Mouse (Mus musculus) lung, postnatal 0 days (tissue): Measurements from ENCODE around the gene Myo18b. TPM values are rescaled to one million over a fixed set of nuclear protein-coding genes. Genes with fewer than 3 reads are reported as not detected.

Experiments
- ATAC-seq: fragments of 200-750 bp; cut with Nextera tagmentation; 2 replicates; pipeline ENCODE4 v1.8.0; 2017; ENCODE audit warnings: moderate library complexity
- DNase-seq: peaks from one replicate; pipeline ENCODE4 v3.0.0-alpha.2; 2016; ENCODE audit warnings: low spot score
- H3K27ac ChIP-seq: fragments of 300-500 bp; sonication (generic); 2 replicates; pipeline ENCODE4 v1.5.1; 2014; ENCODE audit warnings: antibody characterized with exemption, mild to moderate bottlenecking, low read length, mixed read lengths
- H3K27me3 ChIP-seq: fragments of 300-500 bp; sonication (generic); replicated peaks from 2 replicates; pipeline ENCODE4 v1.6.1; 2014; ENCODE audit warnings: low read length, mixed read lengths; ENCODE audit not compliant: insufficient read depth
- H3K36me3 ChIP-seq: fragments of 300-500 bp; sonication (generic); 2 replicates; pipeline ENCODE4 v1.6.1; 2014; ENCODE audit warnings: low read length, mixed read lengths; ENCODE audit not compliant: insufficient read depth
- H3K4me1 ChIP-seq: fragments of 300-500 bp; sonication (generic); 2 replicates; pipeline ENCODE4 v1.6.1; 2014; ENCODE audit warnings: antibody characterized with exemption, low read depth, low read length, mixed read lengths; ENCODE audit not compliant: insufficient read depth
- H3K4me2 ChIP-seq: fragments of 300-500 bp; sonication (generic); replicated peaks from 2 replicates; pipeline ENCODE4 v1.6.1; 2014; ENCODE audit warnings: low read depth, mild to moderate bottlenecking, low read length, moderate library complexity, mixed read lengths
- H3K4me3 ChIP-seq: fragments of 300-500 bp; sonication (generic); 2 replicates; pipeline ENCODE4 v1.5.1; 2014; ENCODE audit warnings: low read depth, low read length
- H3K9ac ChIP-seq: fragments of 300-500 bp; sonication (generic); replicated peaks from 2 replicates; pipeline ENCODE4 v1.6.1; 2014; ENCODE audit warnings: low read depth, mild to moderate bottlenecking
- H3K9me3 ChIP-seq: fragments of 300-500 bp; sonication (generic); 2 replicates; pipeline ENCODE4 v1.6.1; 2016; ENCODE audit warnings: low read length, mixed read lengths
- CTCF ChIP-seq: IDR thresholded peaks from 2 replicates; pipeline ENCODE4 v1.5.1; 2016; ENCODE audit warnings: antibody characterized with exemption, mild to moderate bottlenecking
- EP300 ChIP-seq: IDR thresholded peaks from 2 replicates; pipeline ENCODE4 v1.6.1; 2016; ENCODE audit warnings: antibody characterized with exemption, mild to moderate bottlenecking, control low read depth
- WGBS: fragments of 180-500 bp; shearing (Covaris S2); extraction: QIAGEN DNeasy Blood & Tissue Kit; methylation state at CpG from one replicate; pipeline ENCODE4 v1.1.7; 2014; 5-methylcytosine and 5-hydroxymethylcytosine counted together
- polyA plus RNA-seq: library from polyadenylated mRNA; unstranded; fragments of >200 nt; fragmentation: Nextera tagmentation; extraction: Ambion mirVana; gene quantifications from 2 replicates; pipeline ENCODE4 v1.2.1, GENCODE M21; 2015

Gene Myo18b
- polyA plus RNA-seq, 1 experiment from 2014 or later = 0.13 TPM

GRCm38 (mm10) chr5:112864719-112865367, 31.3 kb downstream of the Myo18b start:
- DNase-seq (no peak), ATAC-seq (no peak)
- H3K4me1 ChIP-seq = no peaks in the 10 kb centered on the region
- no peaks in the 10 kb centered on the region for H3K9me3 ChIP-seq
- WGBS = 42% methylated on average over 4 of the region's 4 CpGs
- no peak overlapping the region for H3K4me3 ChIP-seq
- H3K4me2 ChIP-seq = no peak overlapping the region
- no peaks in the 10 kb centered on the region for H3K36me3 ChIP-seq
- no peaks in the 10 kb centered on the region for H3K27me3 ChIP-seq
- no peak overlapping the region for H3K27ac ChIP-seq
- TF ChIP-seq CTCF (peak; percentile 76), EP300 (no peak)
- H3K9ac ChIP-seq = no peak overlapping the region

DNA sequence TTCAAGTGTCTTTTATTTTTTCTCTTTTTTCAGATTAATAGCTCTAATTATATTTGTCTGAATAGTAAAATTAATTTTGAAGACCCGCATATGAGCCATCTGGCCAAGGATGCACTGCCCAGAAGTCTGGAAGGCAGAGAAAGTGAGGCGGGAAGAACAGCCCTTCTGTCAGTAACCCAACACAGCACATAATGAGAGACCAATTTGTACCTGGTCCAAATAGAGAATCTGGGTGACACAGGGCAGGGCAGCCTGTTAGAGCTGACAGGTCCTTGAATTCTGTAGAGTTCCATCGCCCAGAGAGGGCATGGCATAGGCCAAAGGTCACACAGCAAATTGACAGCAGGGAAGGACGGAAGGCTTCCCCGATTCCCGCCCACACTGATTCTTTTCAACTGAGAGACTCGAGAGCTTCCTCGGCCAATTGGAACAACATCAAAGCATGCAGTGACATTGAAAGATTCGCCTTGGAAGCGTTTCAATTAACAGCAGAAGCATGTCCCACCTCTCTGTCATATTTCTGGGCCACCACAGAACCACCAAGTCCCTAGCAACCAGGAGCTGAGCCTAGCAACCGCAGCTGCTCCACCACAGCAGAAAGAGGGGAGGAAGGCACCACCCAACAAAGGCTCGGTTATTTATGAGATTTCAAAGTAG, 36.7 kb downstream of the Myo18b start:
- Histone ChIP-seq H3K9ac (no peak overlapping the region), H3K9me3 (no peaks in the 10 kb centered on the region), H3K4me3 (no peak overlapping the region), H3K4me2 (no peak overlapping the region), H3K27me3 (no peaks in the 10 kb centered on the region), H3K4me1 (no peaks in the 10 kb centered on the region), H3K36me3 (no peaks in the 10 kb centered on the region), H3K27ac (no peak overlapping the region)
- peak; percentile 14; the same call in 1 of the 2 replicates for ATAC-seq
- WGBS = 29% methylated on average over 12 of the region's 12 CpGs
- DNase-seq = no peak
- TF ChIP-seq CTCF = no peak
- TF ChIP-seq EP300 = no peak

DNA sequence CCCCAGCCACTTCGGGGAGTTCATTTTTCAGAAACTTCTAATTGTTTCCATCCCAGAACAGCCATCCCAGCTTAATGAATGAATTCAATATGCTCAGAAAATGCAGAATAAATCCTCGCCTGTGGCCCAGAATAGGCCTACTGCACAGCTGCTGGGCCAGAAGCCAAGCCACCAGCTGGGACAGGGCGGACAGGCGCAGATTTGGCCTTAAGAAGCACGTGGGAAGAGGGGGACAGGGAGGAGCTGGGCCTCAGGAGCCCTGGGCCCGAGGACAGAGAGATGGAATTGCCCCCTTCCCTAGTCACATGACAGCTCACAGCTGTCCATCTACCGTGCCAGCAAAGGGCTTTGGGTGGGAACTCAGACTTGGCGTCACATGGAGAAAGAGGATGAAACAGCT, 43.0 kb downstream of the Myo18b start:
- H3K9me3 ChIP-seq = no peaks in the 10 kb centered on the region
- no peak overlapping the region for H3K9ac ChIP-seq
- DNase-seq = peak; percentile 83
- 36% methylated on average over 8 of the region's 8 CpGs for WGBS
- TF ChIP-seq EP300 (no peak), CTCF (no peak)
- ATAC-seq = peak; percentile 89
- H3K36me3 ChIP-seq = no peaks in the 10 kb centered on the region
- H3K4me3 ChIP-seq = no peak overlapping the region
- H3K27ac ChIP-seq = no peak overlapping the region
- H3K4me2 ChIP-seq = no peak overlapping the region
- no peaks in the 10 kb centered on the region for H3K27me3 ChIP-seq
- no peaks in the 10 kb centered on the region for H3K4me1 ChIP-seq

GRCm38 (mm10) chr5:112851389-112851788, 44.8 kb downstream of the Myo18b start:
- no peak overlapping the region for H3K27ac ChIP-seq
- no peaks in the 10 kb centered on the region for H3K36me3 ChIP-seq
- no peak for TF ChIP-seq CTCF
- TF ChIP-seq EP300 = no peak
- no peaks in the 10 kb centered on the region for H3K4me1 ChIP-seq
- 0 out of 2 replicates have a peak, but pooled peaks cover 4% of the 10 kb centered on the region for H3K27me3 ChIP-seq
- H3K9ac ChIP-seq = no peak overlapping the region
- no peak overlapping the region for H3K4me3 ChIP-seq
- H3K9me3 ChIP-seq = no peaks in the 10 kb centered on the region
- ATAC-seq (no peak), DNase-seq (no peak)
- no peak overlapping the region for H3K4me2 ChIP-seq
- WGBS = 31% methylated on average over 5 of the region's 5 CpGs

DNA sequence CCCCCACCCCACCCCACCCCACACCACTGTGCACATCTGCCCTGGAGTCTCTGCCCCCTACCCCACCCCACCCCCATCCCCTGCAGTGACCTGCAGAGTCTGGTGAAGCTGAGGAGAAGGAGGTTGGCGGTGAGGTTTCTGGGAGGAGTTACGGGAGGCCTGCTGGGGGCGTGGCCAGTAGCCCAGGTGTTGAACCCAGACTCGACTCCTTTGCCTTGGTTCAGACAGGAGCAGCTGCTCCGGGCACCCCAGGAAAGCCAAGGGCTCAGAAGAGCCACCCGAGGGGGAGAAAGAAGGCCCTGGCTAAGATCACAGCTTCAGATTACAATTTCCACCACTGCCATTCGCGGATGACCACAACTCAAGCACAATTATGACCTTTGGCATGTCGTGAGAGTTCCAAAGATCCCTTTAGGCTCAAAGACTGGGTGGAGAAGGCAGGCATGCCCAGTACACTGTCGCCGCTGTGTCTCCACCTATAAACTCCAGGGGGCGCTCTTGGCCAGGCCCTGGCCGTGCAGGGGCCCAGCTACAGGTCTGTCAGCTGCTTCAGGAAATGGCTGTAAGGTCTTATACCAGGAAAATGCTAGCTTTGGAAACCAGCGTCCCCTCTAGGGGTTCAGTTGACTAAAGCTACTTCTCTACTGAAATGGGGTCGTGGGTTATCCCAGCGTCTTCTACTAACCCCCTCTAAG, 47.4 kb downstream of the Myo18b start:
- no peak overlapping the region for H3K9ac ChIP-seq
- H3K4me1 ChIP-seq = no peaks in the 10 kb centered on the region
- H3K4me3 ChIP-seq = no peak overlapping the region
- 0 out of 2 replicates have a peak, but pooled peaks cover 4% of the 10 kb centered on the region for H3K27me3 ChIP-seq
- TF ChIP-seq EP300 = no peak
- peak; percentile 80 for TF ChIP-seq CTCF
- no peaks in the 10 kb centered on the region for H3K36me3 ChIP-seq
- no peak overlapping the region for H3K27ac ChIP-seq
- 6% methylated on average over 16 of the region's 16 CpGs for WGBS
- peak; percentile 48 for ATAC-seq
- no peaks in the 10 kb centered on the region for H3K9me3 ChIP-seq
- DNase-seq = peak; percentile 67
- H3K4me2 ChIP-seq = no peak overlapping the region

- Histone ChIP-seq H3K27ac (no peak overlapping the region), H3K36me3 (no peaks in the 10 kb centered on the region), H3K9me3 (no peaks in the 10 kb centered on the region), H3K4me2 (no peak overlapping the region), H3K4me3 (no peak overlapping the region), H3K4me1 (no peaks in the 10 kb centered on the region), H3K9ac (no peak overlapping the region), H3K27me3 (0 out of 2 replicates have a peak, but pooled peaks cover 4% of the 10 kb centered on the region)
- no peak for DNase-seq
- no peak for ATAC-seq
- TF ChIP-seq CTCF (no peak), EP300 (no peak)
- 13% methylated on average over 25 of the region's 25 CpGs for WGBS
These were observed 48.1 kb downstream of the Myo18b start for GRCm38 (mm10) chr5:112847985-112848542.
